Mouse (Mus musculus): ENCODE results near the gene Ampd1.
"Not testable (repeated sequence)": the region's sequence is repeated elsewhere in the genome, so short reads cannot be mapped to it uniquely, and the experiment has no call there.

The Ampd1 gene

DNA sequence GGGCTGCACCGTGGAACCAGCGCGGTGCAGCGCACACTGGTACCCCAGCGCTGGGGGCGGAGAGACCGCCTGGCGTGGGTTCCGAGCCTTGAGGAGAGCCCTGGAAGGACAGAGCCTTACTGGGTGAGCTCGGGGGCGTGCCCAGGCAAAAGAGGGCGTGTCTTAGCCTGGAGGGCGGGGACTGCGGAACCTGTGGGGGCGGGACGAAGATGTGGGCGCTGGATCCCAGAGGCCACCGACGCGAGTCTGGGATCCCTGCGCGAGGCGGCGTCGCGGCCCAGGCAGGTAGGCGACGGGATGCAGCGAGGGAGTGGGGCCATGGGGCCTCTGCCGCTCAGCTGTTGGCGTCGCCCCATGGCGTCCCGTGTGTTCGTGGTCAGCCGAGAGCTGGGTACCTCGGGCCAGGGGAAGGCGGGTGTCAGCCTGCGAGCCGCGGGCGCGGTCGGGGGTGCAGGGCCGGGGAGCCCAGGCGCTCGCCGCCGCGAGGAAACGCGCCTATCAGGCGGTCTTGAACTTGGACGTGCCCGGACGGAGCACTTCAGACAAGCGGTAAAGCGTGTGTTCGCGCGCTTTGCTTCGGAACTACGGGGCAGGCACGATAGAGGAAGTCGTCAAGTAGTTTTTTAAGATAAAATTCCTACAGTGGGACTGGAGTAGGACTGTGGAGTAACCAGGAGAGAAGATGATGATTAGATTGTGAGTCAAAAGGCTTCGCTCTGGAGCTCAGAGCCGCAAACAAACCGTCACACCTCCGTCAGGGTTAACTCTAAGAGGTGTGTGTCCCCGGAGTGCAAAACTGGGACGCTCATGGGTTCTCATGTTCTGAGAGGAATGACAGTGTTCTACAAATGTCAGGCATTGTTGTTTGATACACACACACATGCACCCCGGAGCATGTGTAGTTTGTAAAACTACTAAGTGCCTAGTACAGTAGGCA is 28.9 kb downstream of the Ampd1 start, which contains the start of gene Dennd2c:
Gene Dennd2c (plus strand): TSS at position 151 of the 937 bp plus-strand sequence.
- peak; percentile 77 for DNase-seq

- no peak for DNase-seq
Measured at GRCm38 (mm10) chr3:103107565-103108240, 33.9 kb downstream of the Ampd1 start.

DNA sequence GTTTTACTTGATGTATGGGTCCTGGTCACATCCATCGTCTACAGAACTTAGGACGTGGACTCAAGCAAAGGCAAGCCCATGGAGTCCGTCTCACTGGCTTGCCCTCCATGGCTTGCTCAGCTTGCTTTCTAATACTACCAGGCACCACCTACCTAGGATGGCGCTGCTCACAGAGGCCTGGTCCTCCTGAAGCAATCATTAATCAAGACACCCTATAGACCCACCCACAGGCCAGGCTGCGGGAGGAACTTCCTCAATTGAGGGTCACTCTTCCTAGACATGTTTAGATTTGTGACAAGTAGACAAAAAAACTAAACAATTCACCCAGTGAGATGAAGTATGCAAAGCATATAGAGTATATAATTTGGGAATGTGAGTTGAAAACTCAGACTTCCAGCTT is 38.4 kb downstream of the Ampd1 start:
- no peak for DNase-seq

GRCm38 (mm10) chr3:103123636-103124035 is 49.8 kb downstream of the Ampd1 start:
- no peak for DNase-seq

- DNase-seq: no peak
Measured at GRCm38 (mm10) chr3:103126138-103126537, 52.3 kb downstream of the Ampd1 start.

- no peak for DNase-seq
Measured at GRCm38 (mm10) chr3:103127177-103127576, 53.4 kb downstream of the Ampd1 start.

DNA sequence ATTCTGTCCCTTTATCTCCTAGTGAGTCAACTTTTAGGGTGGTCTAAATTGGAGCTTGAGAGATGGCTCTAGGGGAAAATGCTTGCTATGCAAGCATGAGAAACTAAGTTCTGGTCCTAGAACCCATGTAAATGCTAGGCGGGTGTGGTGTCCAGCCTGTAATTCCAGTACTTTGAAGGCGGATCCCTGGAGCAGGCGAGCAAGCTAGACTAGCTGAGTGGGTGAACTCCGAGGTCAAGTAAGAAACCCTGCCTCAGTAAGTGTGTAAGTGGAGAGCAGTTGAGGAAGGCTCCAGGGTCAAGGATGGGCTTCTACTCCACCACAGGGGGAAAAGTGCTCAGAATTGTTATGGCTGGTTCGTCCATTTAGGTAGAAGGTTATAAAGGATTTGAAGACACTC is 53.9 kb downstream of the Ampd1 start:
- DNase-seq: no peak

DNA sequence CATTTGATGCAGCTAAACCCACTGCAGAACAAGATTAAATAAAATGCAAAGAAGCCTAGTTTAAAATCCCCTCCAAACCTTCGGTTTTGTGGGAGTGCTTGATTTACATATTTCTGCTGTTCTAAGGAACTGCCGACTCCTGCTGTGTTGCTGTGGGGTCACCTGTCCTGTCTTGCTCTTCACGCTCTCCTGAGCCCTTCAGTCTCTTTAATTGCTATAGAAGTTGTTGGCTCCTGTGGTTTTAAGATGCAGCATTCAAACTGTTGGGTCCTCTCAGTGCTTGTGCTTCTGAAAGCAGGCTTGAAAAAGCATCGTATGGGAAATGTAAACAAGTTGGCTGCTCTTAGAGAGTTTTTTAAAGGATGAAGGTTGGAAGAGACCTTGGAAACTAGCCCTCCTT is 54.4 kb downstream of the Ampd1 start:
- DNase-seq: no peak

- no peak for DNase-seq
Measured at GRCm38 (mm10) chr3:103129367-103130159, 55.7 kb downstream of the Ampd1 start.

GRCm38 (mm10) chr3:103130236-103130751 is 56.5 kb downstream of the Ampd1 start:
- DNase-seq: peak; percentile 62

- DNase-seq: no peak
Measured at GRCm38 (mm10) chr3:103133098-103133497, 59.3 kb downstream of the Ampd1 start.

GRCm38 (mm10) chr3:103136414-103137077 is 62.7 kb downstream of the Ampd1 start:
- DNase-seq: no peak

GRCm38 (mm10) chr3:103139047-103139446 is 65.2 kb downstream of the Ampd1 start:
- DNase-seq: no peak

DNA sequence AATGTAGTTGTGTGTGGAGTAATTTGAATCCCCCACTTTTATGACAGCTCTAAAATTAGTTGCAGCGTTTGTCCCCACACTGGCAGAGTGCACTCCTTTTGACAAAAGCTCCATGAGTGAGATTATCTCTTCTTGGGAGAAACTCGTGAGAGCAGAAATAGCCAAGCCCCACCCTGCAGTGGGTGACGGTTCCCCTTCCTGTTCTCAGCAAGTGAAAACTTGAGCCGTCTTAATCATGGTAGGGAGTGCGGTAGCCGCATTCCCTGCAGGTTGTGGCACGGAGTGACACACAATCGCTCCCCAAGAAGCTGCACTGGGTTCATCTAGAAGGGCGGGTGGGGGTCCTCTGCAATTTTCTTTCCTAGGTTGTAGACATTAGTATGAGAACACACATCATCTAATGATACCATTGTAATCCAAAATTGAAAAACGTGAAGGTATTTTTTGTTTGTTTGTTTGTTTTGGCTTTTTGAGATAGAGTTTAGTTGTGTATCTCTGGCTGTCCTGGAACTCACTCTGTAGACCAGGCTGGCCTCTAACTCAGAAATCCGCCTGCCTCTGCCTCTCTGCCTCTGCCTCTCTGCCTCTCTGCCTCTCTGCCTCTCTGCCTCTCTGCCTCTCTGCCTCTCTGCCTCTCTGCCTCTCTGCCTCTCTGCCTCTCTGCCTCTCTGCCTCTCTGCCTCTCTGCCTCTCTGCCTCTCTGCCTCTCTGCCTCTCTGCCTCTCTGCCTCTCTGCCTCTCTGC is 66.5 kb downstream of the Ampd1 start:
- DNase-seq: not testable (repeated sequence)

DNA sequence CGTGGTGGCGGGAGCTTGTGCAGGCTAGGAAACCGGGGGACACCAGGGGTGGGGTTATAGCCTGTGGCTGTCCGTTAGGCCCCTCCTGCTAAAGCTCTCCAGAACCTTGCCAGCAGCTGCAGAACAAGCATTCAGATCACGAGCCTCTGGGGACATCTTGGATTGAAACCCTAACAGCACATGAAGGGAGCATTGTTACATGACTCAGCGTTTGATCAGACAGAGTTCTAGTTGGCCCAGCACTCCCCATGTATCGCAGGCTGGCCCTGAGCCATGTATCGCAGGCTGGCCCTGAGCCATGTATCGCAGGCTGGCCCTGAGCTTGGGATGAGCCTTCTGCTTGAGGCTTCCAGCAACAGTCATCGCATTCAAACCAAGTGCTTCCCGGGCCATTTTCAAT is 67.5 kb downstream of the Ampd1 start:
- no peak for DNase-seq

DNA sequence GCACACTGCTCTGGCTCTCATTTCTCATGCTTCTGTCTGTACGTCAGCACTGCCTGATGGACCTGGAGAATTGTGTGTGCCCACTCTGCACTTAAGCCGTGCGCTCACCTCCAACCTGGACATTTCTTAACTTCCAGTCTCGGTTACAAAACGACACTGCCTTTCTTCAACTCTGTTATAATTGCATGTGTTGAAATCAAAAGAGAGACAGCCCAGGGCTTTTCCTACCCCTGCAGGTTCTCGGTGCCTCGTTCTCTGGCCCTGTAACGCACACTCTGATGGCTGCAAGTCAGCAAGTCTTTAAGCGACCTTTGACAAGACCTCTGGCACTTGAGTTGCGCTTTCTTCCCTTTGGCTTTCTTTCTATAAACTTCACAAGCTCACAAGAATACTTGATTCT is 68.6 kb downstream of the Ampd1 start:
- no peak for DNase-seq

DNA sequence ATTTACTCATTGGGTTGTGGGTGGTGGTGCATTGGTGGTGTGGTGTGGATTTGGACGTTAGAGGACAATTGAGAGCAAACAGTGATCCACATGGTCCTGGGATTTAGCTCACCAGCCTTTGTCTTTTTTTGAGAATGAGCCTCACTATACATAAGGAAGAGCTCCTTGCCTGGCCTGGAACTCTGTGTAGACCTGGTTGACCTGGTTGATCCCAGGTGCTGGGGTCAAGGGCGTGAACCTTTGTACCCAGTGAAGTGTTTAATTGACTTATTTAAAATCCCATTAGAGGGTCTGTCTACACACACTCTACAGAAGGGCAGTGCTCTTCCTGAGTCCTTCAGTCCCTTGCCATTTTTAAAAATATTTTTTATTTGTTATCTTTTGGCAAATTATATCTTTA is 71.5 kb downstream of the Ampd1 start:
- DNase-seq: no peak

GRCm38 (mm10) chr3:103145791-103146190 is 72.0 kb downstream of the Ampd1 start:
- no peak for DNase-seq

DNA sequence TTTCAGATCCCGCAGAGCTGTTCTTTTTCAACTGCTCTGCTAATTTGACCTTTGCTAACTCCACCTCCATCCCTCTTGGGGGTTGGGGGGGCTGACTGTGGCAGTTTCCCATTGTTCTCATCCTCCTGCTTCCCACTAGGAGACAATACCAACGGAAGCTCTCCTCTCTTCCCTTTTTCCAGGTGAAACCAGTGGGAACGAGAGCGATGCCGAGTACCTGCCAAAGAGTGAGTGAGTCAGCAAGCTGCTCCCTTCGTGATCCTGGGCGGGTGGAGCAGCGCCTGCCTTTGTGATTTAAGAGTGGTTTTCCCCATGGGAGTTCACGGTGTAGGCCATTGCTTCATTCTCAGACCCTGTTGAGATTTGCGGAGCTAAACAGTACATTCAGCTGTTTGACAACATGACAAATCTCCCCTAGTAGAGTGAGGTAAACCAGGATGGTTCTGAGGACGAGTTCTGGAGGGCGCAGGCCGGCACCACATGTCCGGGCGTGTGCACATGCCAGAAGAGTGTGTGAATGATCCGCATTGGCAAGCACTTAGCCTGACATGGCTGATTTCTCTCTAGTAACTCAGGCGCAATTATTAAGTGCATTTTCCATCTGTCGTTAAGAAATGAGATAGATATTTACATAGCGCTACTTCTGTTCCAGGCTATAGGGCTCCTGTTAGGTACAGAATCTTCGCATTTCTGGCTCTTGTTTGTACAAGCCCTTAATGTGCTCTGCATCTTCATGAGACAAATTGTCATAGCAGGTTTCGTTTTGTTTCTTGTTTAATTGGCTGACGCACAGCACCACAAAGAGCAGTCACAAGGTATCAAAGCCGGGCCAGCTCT is 72.7 kb downstream of the Ampd1 start:
- no peak for DNase-seq

GRCm38 (mm10) chr3:103147775-103148174 is 74.0 kb downstream of the Ampd1 start:
- DNase-seq: no peak

- DNase-seq: no peak
Measured at GRCm38 (mm10) chr3:103148941-103149340, 75.1 kb downstream of the Ampd1 start.

All from layer of hippocampus, adult 9-11 months (tissue).